Mouse (Mus musculus) midbrain, embryonic 16.5 days (tissue): ENCODE measurements around the gene Olfr628. TPM values are rescaled to one million over a fixed set of nuclear protein-coding genes. Genes with fewer than 3 reads are reported as not detected.
"Not testable (repeated sequence)": the region's sequence is repeated elsewhere in the genome, so short reads cannot be mapped to it uniquely, and the experiment has no call there.

Experiments
- ATAC-seq: fragments of 200-750 bp; cut with Nextera tagmentation; 2 replicates; pipeline ENCODE4 v1.8.0; 2017; ENCODE audit warnings: moderate TSS enrichment
- H3K27ac ChIP-seq: fragments of 300-500 bp; sonication (generic); 2 replicates; pipeline ENCODE4 v1.5.1; 2014; ENCODE audit warnings: mild to moderate bottlenecking, low read length, mixed read lengths
- H3K27me3 ChIP-seq: fragments of 300-500 bp; sonication (generic); 2 replicates; pipeline ENCODE4 v1.6.1; 2014; ENCODE audit warnings: low read depth, low read length, mixed read lengths; ENCODE audit not compliant: control insufficient read depth, insufficient read depth
- H3K36me3 ChIP-seq: fragments of 300-500 bp; sonication (generic); 2 replicates; pipeline ENCODE4 v1.6.1; 2014; ENCODE audit warnings: mild to moderate bottlenecking, low read length, moderate library complexity, mixed read lengths; ENCODE audit not compliant: control insufficient read depth, insufficient read depth
- H3K4me1 ChIP-seq: fragments of 300-500 bp; sonication (generic); 2 replicates; pipeline ENCODE4 v1.6.1; 2014; ENCODE audit warnings: mild to moderate bottlenecking, low read length, mixed read lengths; ENCODE audit not compliant: control insufficient read depth, insufficient read depth
- H3K4me2 ChIP-seq: fragments of 300-500 bp; sonication (generic); 2 replicates; pipeline ENCODE4 v1.6.1; 2014; ENCODE audit warnings: mild to moderate bottlenecking, low read length, mixed read lengths
- H3K4me3 ChIP-seq: fragments of 300-500 bp; sonication (generic); 2 replicates; pipeline ENCODE4 v1.5.1; 2014; ENCODE audit warnings: low read depth, mild to moderate bottlenecking, low read length, moderate library complexity, mixed read lengths
- H3K9ac ChIP-seq: fragments of 300-500 bp; sonication (generic); 2 replicates; pipeline ENCODE4 v1.6.1; 2014; ENCODE audit warnings: low read depth, low read length, mixed read lengths
- H3K9me3 ChIP-seq: fragments of 300-500 bp; sonication (generic); replicated peaks from 2 replicates; pipeline ENCODE4 v1.6.1; 2014; ENCODE audit warnings: mild to moderate bottlenecking, low read length, mixed read lengths; ENCODE audit not compliant: control insufficient read depth, poor library complexity, severe bottlenecking
- WGBS: fragments of 180-500 bp; shearing (Covaris S2); extraction: QIAGEN DNeasy Blood & Tissue Kit; methylation state at CpG from one replicate; pipeline ENCODE4 v1.1.7; 2014; 5-methylcytosine and 5-hydroxymethylcytosine counted together
- polyA plus RNA-seq: library from polyadenylated mRNA; unstranded; fragments of >200 nt; fragmentation: Nextera tagmentation; extraction: Ambion mirVana; gene quantifications from 2 replicates; pipeline ENCODE4 v1.2.1, GENCODE M21; 2015

Olfr628 gene
- polyA plus RNA-seq, 1 experiment from 2014 or later, result not detected

DNA sequence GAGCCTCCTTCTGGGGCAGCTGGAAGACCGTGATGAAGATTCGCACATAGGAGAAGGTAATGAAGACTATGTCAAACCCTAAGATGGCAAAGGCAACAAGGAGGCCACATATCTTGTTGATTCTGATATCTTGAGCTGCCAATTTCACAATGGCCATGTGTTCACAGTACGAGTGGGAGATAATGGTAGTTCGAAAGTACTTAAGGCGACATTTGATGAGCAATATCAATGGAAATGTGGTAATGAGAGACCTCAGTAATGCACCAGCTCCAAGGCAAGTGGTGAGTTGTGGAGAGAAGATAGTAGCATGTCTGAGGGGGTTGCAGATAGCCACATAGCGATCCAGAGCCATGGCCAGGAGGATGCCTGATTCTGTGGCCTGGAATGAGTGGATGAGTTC is 37.5 kb downstream of the Olfr628 start:
- H3K36me3 ChIP-seq, H3K27ac ChIP-seq, H3K4me2 ChIP-seq, H3K27me3 ChIP-seq, H3K4me3 ChIP-seq, H3K9ac ChIP-seq, H3K4me1 ChIP-seq, H3K9me3 ChIP-seq, ATAC-seq: not testable (repeated sequence)
- 93% methylated on average over 5 of the region's 6 CpGs for WGBS

DNA sequence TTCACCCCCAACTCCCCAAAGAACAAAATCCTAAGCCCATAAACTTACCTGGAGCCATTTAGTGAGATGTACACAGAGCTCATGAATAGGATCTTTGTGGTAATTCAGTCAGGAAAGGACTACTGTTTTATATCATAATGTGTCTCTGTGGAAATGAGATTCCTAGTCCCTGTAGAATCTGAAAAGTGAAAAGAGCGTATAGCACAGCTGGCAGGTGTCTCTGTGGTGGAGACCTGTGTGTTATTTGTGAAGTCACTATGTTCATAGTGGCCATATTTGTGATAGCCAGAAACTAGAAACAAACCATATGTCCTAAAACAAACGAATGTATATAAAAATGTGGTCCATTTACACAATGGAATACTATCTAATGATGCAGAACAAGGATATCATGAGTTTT is 41.3 kb downstream of the Olfr628 start, which contains the start of gene Olfr69:
Olfr69 (minus strand) TSS at position 101 of the 400 bp plus-strand sequence.
- Histone ChIP-seq H3K4me3 (no peak within 1 kb of the TSS), H3K9ac (no peak within 1 kb of the TSS), H3K4me1 (no peaks in the 10 kb centered on the region), H3K4me2 (no peak within 1 kb of the TSS), H3K27me3 (no peaks in the 10 kb centered on the region), H3K27ac (no peak within 1 kb of the TSS), H3K36me3 (no peaks in the 10 kb centered on the region), H3K9me3 (no peaks in the 10 kb centered on the region)
- ATAC-seq, result no peak
- WGBS, result 76% methylated on average over 2 of the region's 2 CpGs

DNA sequence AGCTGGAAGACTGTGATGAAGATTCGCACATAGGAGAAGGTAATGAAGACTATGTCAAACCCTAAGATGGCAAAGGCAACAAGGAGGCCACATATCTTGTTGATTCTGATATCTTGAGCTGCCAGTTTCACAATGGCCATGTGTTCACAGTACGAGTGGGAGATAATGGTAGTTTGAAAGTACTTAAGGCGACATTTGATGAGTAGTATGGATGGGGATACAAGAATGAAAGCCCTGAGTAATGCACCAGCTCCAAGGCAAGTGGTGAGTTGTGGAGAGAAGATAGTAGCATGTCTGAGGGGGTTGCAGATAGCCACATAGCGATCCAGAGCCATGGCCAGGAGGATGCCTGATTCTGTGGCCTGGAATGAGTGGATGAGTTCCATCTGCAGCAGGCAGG is 47.5 kb downstream of the Olfr628 start:
- not testable (repeated sequence) for H3K4me1 ChIP-seq, H3K4me3 ChIP-seq, H3K27me3 ChIP-seq, H3K36me3 ChIP-seq, H3K9ac ChIP-seq, H3K4me2 ChIP-seq, ATAC-seq, H3K27ac ChIP-seq, H3K9me3 ChIP-seq
- WGBS, result 94% methylated on average over 3 of the region's 4 CpGs

DNA sequence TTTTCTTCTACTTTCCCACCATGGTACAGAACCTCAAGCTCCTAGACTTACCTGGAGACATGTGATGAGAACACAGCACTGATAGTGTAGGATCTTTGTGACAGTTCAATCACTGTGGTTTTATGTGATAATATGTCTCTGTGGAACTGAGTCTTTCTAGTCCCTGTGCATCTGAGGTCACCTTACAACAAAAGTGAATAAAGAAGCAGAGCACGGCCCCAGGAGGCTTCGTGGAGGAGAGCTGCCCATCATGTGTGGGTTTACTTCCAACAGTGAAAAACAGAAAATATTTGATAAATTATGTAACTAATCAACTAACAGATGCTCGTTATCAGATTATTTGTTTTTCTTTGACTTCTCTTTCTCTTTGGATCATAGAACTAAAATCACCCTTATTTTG is 49.4 kb downstream of the Olfr628 start, which contains the start of gene Olfr68:
Olfr68 (minus strand) TSS at position 101 of the 400 bp plus-strand sequence.
- H3K27me3 ChIP-seq, result no peaks in the 10 kb centered on the region
- WGBS, result 74% methylated on average over 3 of the region's 3 CpGs
- no peak within 1 kb of the TSS for H3K27ac ChIP-seq
- no peak for ATAC-seq
- H3K4me2 ChIP-seq, result no peak within 1 kb of the TSS
- no peak within 1 kb of the TSS for H3K9ac ChIP-seq
- H3K4me3 ChIP-seq, result no peak within 1 kb of the TSS
- H3K36me3 ChIP-seq, result no peaks in the 10 kb centered on the region
- H3K4me1 ChIP-seq, result no peaks in the 10 kb centered on the region
- no peaks in the 10 kb centered on the region for H3K9me3 ChIP-seq

Other genes with a start within 250 kb of the Olfr628 start
- not detected in 2 replicates for gene Olfr609, start 232.3 kb upstream of the Olfr628 start, polyA plus RNA-seq
- gene Olfr610, start 218.3 kb upstream of the Olfr628 start, polyA plus RNA-seq, result not detected in 2 replicates
- not detected in 2 replicates for gene Olfr611, start 209.5 kb upstream of the Olfr628 start, polyA plus RNA-seq
- gene Olfr612, start 187.7 kb upstream of the Olfr628 start, polyA plus RNA-seq, result not detected in 2 replicates
- gene Olfr613, start 182.3 kb upstream of the Olfr628 start, polyA plus RNA-seq, result not detected in 2 replicates
- not detected in 2 replicates for gene Olfr615, start 174.3 kb upstream of the Olfr628 start, polyA plus RNA-seq
- gene Olfr616, start 161.2 kb upstream of the Olfr628 start, polyA plus RNA-seq, result not detected in 2 replicates
- gene Olfr617, start 157.3 kb upstream of the Olfr628 start, polyA plus RNA-seq, result not detected in 2 replicates
- gene Olfr618, start 140.3 kb upstream of the Olfr628 start, polyA plus RNA-seq, result 0.15 TPM in 1 of 2 replicates, not detected in the other
- not detected in 2 replicates for gene Olfr619, start 129.8 kb upstream of the Olfr628 start, polyA plus RNA-seq
- not detected in 2 replicates for gene Olfr620, start 117.8 kb upstream of the Olfr628 start, polyA plus RNA-seq
- not detected in 2 replicates for gene Olfr622, start 87.7 kb upstream of the Olfr628 start, polyA plus RNA-seq
- gene Olfr623, start 66.7 kb upstream of the Olfr628 start, polyA plus RNA-seq, result not detected in 2 replicates
- gene Olfr624, start 59.2 kb upstream of the Olfr628 start, polyA plus RNA-seq, result not detected in 2 replicates
- gene Olfr625-ps1, start 47.7 kb upstream of the Olfr628 start, polyA plus RNA-seq, result not detected in 2 replicates
- not detected in 2 replicates for gene Olfr243, start 15.7 kb upstream of the Olfr628 start, polyA plus RNA-seq
- not detected in 2 replicates for gene Olfr629, start 14.6 kb downstream of the Olfr628 start, polyA plus RNA-seq
- gene Olfr630, start 27.0 kb downstream of the Olfr628 start, polyA plus RNA-seq, result not detected in 2 replicates
- gene Olfr69, start 41.2 kb downstream of the Olfr628 start, polyA plus RNA-seq, result not detected in 2 replicates
- gene Olfr68, start 49.3 kb downstream of the Olfr628 start, polyA plus RNA-seq, result not detected in 2 replicates
- not detected in 2 replicates for gene Olfr67, start 61.4 kb downstream of the Olfr628 start, polyA plus RNA-seq
- gene Hbb-bt, start 83.6 kb downstream of the Olfr628 start, polyA plus RNA-seq, result 1,229 and 1,369 TPM in 2 replicates
- 4,227 and 4,621 TPM in 2 replicates for gene Hbb-bs, start 97.7 kb downstream of the Olfr628 start, polyA plus RNA-seq
- not detected in 2 replicates for gene Hbb-bh2, start 110.1 kb downstream of the Olfr628 start, polyA plus RNA-seq
- not detected in 2 replicates for gene Hbb-bh1, start 112.8 kb downstream of the Olfr628 start, polyA plus RNA-seq
- gene Hbb-y, start 122.8 kb downstream of the Olfr628 start, polyA plus RNA-seq, result 6.2 and 23.2 TPM in 2 replicates
- not detected in 2 replicates for gene Olfr66, start 155.9 kb downstream of the Olfr628 start, polyA plus RNA-seq
- gene Olfr64, start 164.1 kb downstream of the Olfr628 start, polyA plus RNA-seq, result not detected in 2 replicates
- gene Olfr65, start 173.1 kb downstream of the Olfr628 start, polyA plus RNA-seq, result not detected in 2 replicates
- gene Olfr631, start 198.5 kb downstream of the Olfr628 start, polyA plus RNA-seq, result not detected in 2 replicates
- not detected in 2 replicates for gene Olfr632, start 204.0 kb downstream of the Olfr628 start, polyA plus RNA-seq
- not detected in 2 replicates for gene Olfr633, start 214.1 kb downstream of the Olfr628 start, polyA plus RNA-seq
- gene Olfr635, start 240.8 kb downstream of the Olfr628 start, polyA plus RNA-seq, result 0.03 TPM in 1 of 2 replicates, not detected in the other